In genomic region chr11:118469509-118470160, GRCm38 (mm10) we compare ENCODE assay signal across 10 mouse cellular contexts. TPM values are rescaled to one million over a fixed set of nuclear protein-coding genes. Genes with fewer than 3 reads are reported as not detected.
DNase-seq lines count a peak whose midpoint lies in the region; ATAC-seq and TF ChIP-seq lines count a peak whose summit lies in the region.
"Had no signal": no experiment of that assay in that cellular context is flagged by ENCODE, and none has a peak within 500 bp of the region (broad histone marks: within the 10 kb centered on the region; RNA-seq: fewer than 3 reads in every experiment).

No protein-coding gene starts in this region.

- no peak for DNase-seq in heart, postnatal 36 days
- DNase-seq in midbrain, postnatal 0 days (ENCODE audit: low spot score) = no peak
- no peak for DNase-seq in cerebellum, postnatal 10 days
- no peak for DNase-seq in right cerebral cortex, postnatal 10 days (ENCODE audit: low spot score in 2 of 2)
- DNase-seq: right cerebral cortex, postnatal 14 days had no signal

- no peaks in the 10 kb centered on the region for H3K9me3 ChIP-seq in heart, embryonic 15.5 days (replicated peaks)
- no peaks in the 10 kb centered on the region for H3K9me3 ChIP-seq in midbrain, embryonic 12.5 days
- no peaks in the 10 kb centered on the region for H3K9me3 ChIP-seq in midbrain, postnatal 0 days (ENCODE audit: low read length)
- H3K9me3 ChIP-seq in liver, embryonic 12.5 days (replicated peaks) = no peaks in the 10 kb centered on the region
- H3K9me3 ChIP-seq in neural tube, embryonic 15.5 days (replicated peaks) = no peaks in the 10 kb centered on the region

- H3K9ac ChIP-seq in heart, embryonic 15.5 days = no peak overlapping the region
- no peak overlapping the region for H3K9ac ChIP-seq in midbrain, embryonic 12.5 days (replicated peaks)
- H3K9ac ChIP-seq in midbrain, postnatal 0 days (replicated peaks; ENCODE audit: low read length, poor library complexity, severe bottlenecking) = no peak overlapping the region
- H3K9ac ChIP-seq in liver, embryonic 12.5 days = no peak overlapping the region
- no peak overlapping the region for H3K9ac ChIP-seq in neural tube, embryonic 15.5 days (replicated peaks)

- no peak for ATAC-seq in heart, embryonic 15.5 days (replicated peaks; ENCODE audit: insufficient number of reproducible peaks, insufficient read depth, low FRiP score, low read depth)
- ATAC-seq in midbrain, embryonic 12.5 days (ENCODE audit: low FRiP score, low read depth) = no peak
- ATAC-seq in midbrain, postnatal 0 days (ENCODE audit: low FRiP score) = no peak
- no peak for ATAC-seq in liver, embryonic 12.5 days
- ATAC-seq in neural tube, embryonic 15.5 days (ENCODE audit: low FRiP score) = no peak
- ATAC-seq: Patski had no signal

- no peak overlapping the region for H3K4me2 ChIP-seq in heart, embryonic 15.5 days
- H3K4me2 ChIP-seq in midbrain, embryonic 12.5 days (replicated peaks) = no peak overlapping the region
- H3K4me2 ChIP-seq in midbrain, postnatal 0 days (ENCODE audit: low read depth, low read length, poor library complexity, severe bottlenecking) = no peak overlapping the region
- 0 out of 2 replicates have a peak overlapping the region, but pooled peaks have one; percentile 21 for H3K4me2 ChIP-seq in liver, embryonic 12.5 days
- no peak overlapping the region for H3K4me2 ChIP-seq in neural tube, embryonic 15.5 days

- H3K36me3 ChIP-seq in heart, embryonic 15.5 days = no peaks in the 10 kb centered on the region
- H3K36me3 ChIP-seq in midbrain, embryonic 12.5 days = no peaks in the 10 kb centered on the region
- no peaks in the 10 kb centered on the region for H3K36me3 ChIP-seq in midbrain, postnatal 0 days (ENCODE audit: insufficient read depth, low read length)
- H3K36me3 ChIP-seq in liver, embryonic 12.5 days = no peaks in the 10 kb centered on the region
- H3K36me3 ChIP-seq in neural tube, embryonic 15.5 days = no peaks in the 10 kb centered on the region

- peaks cover 8% of the 10 kb centered on the region for H3K4me1 ChIP-seq in heart, embryonic 15.5 days (replicated peaks)
- H3K4me1 ChIP-seq in midbrain, embryonic 12.5 days = peaks cover 8% of the 10 kb centered on the region; the same call in 1 of the 2 replicates
- no peaks in the 10 kb centered on the region for H3K4me1 ChIP-seq in midbrain, postnatal 0 days (ENCODE audit: insufficient read depth, low read length)
- peaks cover 47% of the 10 kb centered on the region for H3K4me1 ChIP-seq in liver, embryonic 12.5 days
- peaks cover 8% of the 10 kb centered on the region for H3K4me1 ChIP-seq in neural tube, embryonic 15.5 days

- intact Hi-C loops in heart, postnatal 36 days (cut with DNase I) = no loop called here

- no peak overlapping the region for H3K4me3 ChIP-seq in heart, embryonic 15.5 days
- H3K4me3 ChIP-seq in midbrain, embryonic 12.5 days = no peak overlapping the region
- H3K4me3 ChIP-seq in midbrain, postnatal 0 days (ENCODE audit: low read depth, low read length) = no peak overlapping the region
- H3K4me3 ChIP-seq in liver, embryonic 12.5 days = no peak overlapping the region
- H3K4me3 ChIP-seq in neural tube, embryonic 15.5 days (replicated peaks) = no peak overlapping the region

- H3K27ac ChIP-seq in heart, embryonic 15.5 days = peak overlapping the region; percentile 8; the same call in 1 of the 2 replicates
- H3K27ac ChIP-seq in midbrain, embryonic 12.5 days (replicated peaks) = peak overlapping the region; percentile 70
- H3K27ac ChIP-seq in midbrain, postnatal 0 days (ENCODE audit: low read depth, low read length) = no peak overlapping the region
- H3K27ac ChIP-seq in liver, embryonic 12.5 days = peak overlapping the region; percentile 69; the same call in 1 of the 2 replicates
- H3K27ac ChIP-seq in neural tube, embryonic 15.5 days (replicated peaks) = 0 out of 2 replicates have a peak overlapping the region, but pooled peaks have one; percentile 18

- no peak for TF ChIP-seq CTCF in midbrain, postnatal 0 days (IDR thresholded peaks at IDR 0.05)

- H3K27me3 ChIP-seq in heart, embryonic 15.5 days = no peaks in the 10 kb centered on the region
- no peaks in the 10 kb centered on the region for H3K27me3 ChIP-seq in midbrain, embryonic 12.5 days
- no peaks in the 10 kb centered on the region for H3K27me3 ChIP-seq in midbrain, postnatal 0 days (ENCODE audit: insufficient read depth, low read length)
- no peaks in the 10 kb centered on the region for H3K27me3 ChIP-seq in liver, embryonic 12.5 days (replicated peaks)
- no peaks in the 10 kb centered on the region for H3K27me3 ChIP-seq in neural tube, embryonic 15.5 days (replicated peaks)

- WGBS in heart, embryonic 15.5 days = 78% methylated on average over 10 of the region's 10 CpGs
- 87% methylated on average over 10 of the region's 10 CpGs for WGBS in midbrain, embryonic 12.5 days
- 86% methylated on average over 10 of the region's 10 CpGs for WGBS in midbrain, postnatal 0 days
- 67% methylated on average over 10 of the region's 10 CpGs for WGBS in liver, embryonic 12.5 days (ENCODE audit: insufficient replicate concordance)
- 73% methylated on average over 10 of the region's 10 CpGs for WGBS in neural tube, embryonic 15.5 days

RNA-seq across cellular contexts. Expression of gene Engase, which starts 7.0 kb away (rescaled TPM):
- polyA plus RNA-seq in heart, embryonic 15.5 days (2015; fragmentation: Nextera tagmentation; extraction: Ambion mirVana) = 4.1 and 5.0 TPM in 2 replicates
- total RNA-seq in heart, postnatal 36 days (2021) = 1 to 10 TPM; 5.4 to 7.4 TPM
- 6.9 and 7.3 TPM in 2 replicates for polyA plus RNA-seq in midbrain, embryonic 12.5 days (2016; fragmentation: Nextera tagmentation; extraction: Ambion mirVana)
- total RNA-seq in midbrain, postnatal 0 days (2014; rRNA removed) = 8.7 and 13.6 TPM in 2 replicates
- 5.1 and 5.3 TPM in 2 replicates for polyA plus RNA-seq in midbrain, postnatal 0 days (2015; fragmentation: Nextera tagmentation; extraction: Ambion mirVana)
- 11.7 and 12.6 TPM in 2 replicates for polyA plus RNA-seq in liver, embryonic 12.5 days (2016; fragmentation: Nextera tagmentation; extraction: Ambion mirVana)
- 7.1 and 8.7 TPM in 2 replicates for polyA plus RNA-seq in neural tube, embryonic 15.5 days (2015; fragmentation: Nextera tagmentation; extraction: Ambion mirVana)

RNA-seq across cellular contexts. Expression of gene C1qtnf1, which starts 41.6 kb away (rescaled TPM):
- polyA plus RNA-seq in heart, embryonic 15.5 days (2015; fragmentation: Nextera tagmentation; extraction: Ambion mirVana) = 7.9 and 10.1 TPM in 2 replicates
- total RNA-seq in heart, postnatal 36 days (2021) = 10 to 100 TPM; 19.8 to 24.5 TPM
- 2.7 and 3.3 TPM in 2 replicates for polyA plus RNA-seq in midbrain, embryonic 12.5 days (2016; fragmentation: Nextera tagmentation; extraction: Ambion mirVana)
- total RNA-seq in midbrain, postnatal 0 days (2014; rRNA removed) = 7.8 and 8.7 TPM in 2 replicates
- 5.2 and 5.5 TPM in 2 replicates for polyA plus RNA-seq in midbrain, postnatal 0 days (2015; fragmentation: Nextera tagmentation; extraction: Ambion mirVana)
- polyA plus RNA-seq in liver, embryonic 12.5 days (2016; fragmentation: Nextera tagmentation; extraction: Ambion mirVana) = 1.8 and 2.2 TPM in 2 replicates
- 4.8 and 6.7 TPM in 2 replicates for polyA plus RNA-seq in neural tube, embryonic 15.5 days (2015; fragmentation: Nextera tagmentation; extraction: Ambion mirVana)

RNA-seq across cellular contexts. Expression of gene Cant1, which starts 50.7 kb away (rescaled TPM):
- 17.2 and 24.3 TPM in 2 replicates for polyA plus RNA-seq in heart, embryonic 15.5 days (2015; fragmentation: Nextera tagmentation; extraction: Ambion mirVana)
- total RNA-seq in heart, postnatal 36 days (2021) = 10 to 100 TPM; 16.4 to 18.3 TPM
- 29.3 and 30.9 TPM in 2 replicates for polyA plus RNA-seq in midbrain, embryonic 12.5 days (2016; fragmentation: Nextera tagmentation; extraction: Ambion mirVana)
- total RNA-seq in midbrain, postnatal 0 days (2014; rRNA removed) = 51.5 and 55.3 TPM in 2 replicates
- polyA plus RNA-seq in midbrain, postnatal 0 days (2015; fragmentation: Nextera tagmentation; extraction: Ambion mirVana) = 30.0 and 32.2 TPM in 2 replicates
- polyA plus RNA-seq in liver, embryonic 12.5 days (2016; fragmentation: Nextera tagmentation; extraction: Ambion mirVana) = 14.5 and 14.9 TPM in 2 replicates
- 28.9 and 29.4 TPM in 2 replicates for polyA plus RNA-seq in neural tube, embryonic 15.5 days (2015; fragmentation: Nextera tagmentation; extraction: Ambion mirVana)
